Mouse (Mus musculus) hindbrain, embryonic 15.5 days (tissue): ENCODE measurements around the gene Arhgap42. TPM values are rescaled to one million over a fixed set of nuclear protein-coding genes. Genes with fewer than 3 reads are reported as not detected.

Experiments
- ATAC-seq: fragments of 200-750 bp; cut with Nextera tagmentation; 2 replicates; pipeline ENCODE4 v1.8.0; 2017; ENCODE audit warnings: low read depth, moderate number of reproducible peaks, moderate TSS enrichment; ENCODE audit not compliant: low FRiP score
- H3K27ac ChIP-seq: fragments of 300-500 bp; sonication (generic); replicated peaks from 2 replicates; pipeline ENCODE4 v1.5.1; 2015; ENCODE audit warnings: mild to moderate bottlenecking, inconsistent platforms
- H3K27me3 ChIP-seq: fragments of 300-500 bp; sonication (generic); 2 replicates; pipeline ENCODE4 v1.6.1; 2015; ENCODE audit warnings: control low read depth, inconsistent platforms
- H3K36me3 ChIP-seq: fragments of 300-500 bp; sonication (generic); 2 replicates; pipeline ENCODE4 v1.6.1; 2015; ENCODE audit warnings: control low read depth, inconsistent platforms
- H3K4me1 ChIP-seq: fragments of 300-500 bp; sonication (generic); replicated peaks from 2 replicates; pipeline ENCODE4 v1.6.1; 2015; ENCODE audit warnings: control low read depth, inconsistent platforms
- H3K4me2 ChIP-seq: fragments of 300-500 bp; sonication (generic); 2 replicates; pipeline ENCODE4 v1.6.1; 2015; ENCODE audit warnings: moderate library complexity, mild to moderate bottlenecking, inconsistent platforms
- H3K4me3 ChIP-seq: fragments of 300-500 bp; sonication (generic); 2 replicates; pipeline ENCODE4 v1.5.1; 2015; ENCODE audit warnings: mild to moderate bottlenecking, inconsistent platforms
- H3K9ac ChIP-seq: fragments of 300-500 bp; sonication (generic); 2 replicates; pipeline ENCODE4 v1.6.1; 2015; ENCODE audit warnings: inconsistent platforms
- H3K9me3 ChIP-seq: fragments of 300-500 bp; sonication (generic); 2 replicates; pipeline ENCODE4 v1.6.1; 2016; ENCODE audit warnings: control low read depth, inconsistent platforms
- WGBS: fragments of 180-500 bp; shearing (Covaris S2); methylation state at CpG from one replicate; pipeline ENCODE4 v1.1.7; 2015; 5-methylcytosine and 5-hydroxymethylcytosine counted together
- polyA plus RNA-seq: library from polyadenylated mRNA; unstranded; fragments of >200 nt; fragmentation: Nextera tagmentation; extraction: Ambion mirVana; gene quantifications from 2 replicates; pipeline ENCODE4 v1.2.1, GENCODE M21; 2015

Arhgap42 gene
- polyA plus RNA-seq, 1 experiment from 2014 or later: 18.1 TPM

DNA sequence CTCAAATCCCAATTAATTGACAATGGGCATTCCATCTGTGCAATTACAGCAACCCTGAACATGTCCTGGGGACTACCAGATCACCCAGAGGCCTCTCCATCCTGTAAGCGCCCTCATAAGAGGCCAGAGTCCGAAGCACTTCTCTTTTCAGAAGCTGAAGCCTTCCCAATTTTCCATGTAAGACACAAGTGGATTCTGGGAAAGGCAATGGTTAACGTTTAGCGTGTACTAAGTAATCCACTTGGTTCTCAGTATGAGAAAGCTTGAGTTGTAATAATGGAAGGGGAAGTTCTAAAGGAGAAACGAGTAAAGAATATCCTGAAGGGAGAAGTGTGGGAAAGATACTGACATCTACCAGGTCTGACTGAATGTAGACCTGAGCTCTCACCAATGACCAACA lies 1.4 kb downstream of the Arhgap42 start:
- Histone ChIP-seq H3K27me3 (no peaks in the 10 kb centered on the region), H3K4me2 (peak overlapping the region; percentile 86), H3K4me3 (peak overlapping the region; percentile 67), H3K27ac (no peak overlapping the region), H3K9me3 (no peaks in the 10 kb centered on the region), H3K9ac (no peak overlapping the region), H3K36me3 (no peaks in the 10 kb centered on the region), H3K4me1 (peaks cover 17% of the 10 kb centered on the region)
- 57% methylated on average over 5 of the region's 5 CpGs for WGBS
- ATAC-seq: no peak

DNA sequence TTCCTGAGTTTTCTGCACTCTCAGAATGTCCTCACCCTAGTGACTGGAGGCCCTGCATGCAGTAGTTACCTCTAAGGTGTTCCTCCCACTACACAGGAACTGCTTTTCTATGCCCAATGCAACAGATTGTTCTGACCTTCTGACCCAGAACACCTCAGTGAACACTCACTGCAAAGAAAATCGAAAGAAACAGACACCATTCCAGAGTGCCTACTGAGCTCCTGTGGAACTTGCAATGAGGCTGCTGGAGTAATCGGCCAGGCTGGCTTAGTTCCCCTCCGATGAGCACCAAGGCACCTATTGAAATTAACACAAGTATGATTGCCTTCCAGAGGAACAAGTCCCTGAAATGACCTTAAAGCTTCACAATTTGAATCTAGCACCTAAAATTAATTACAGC lies 9.2 kb downstream of the Arhgap42 start:
- H3K4me1 ChIP-seq: no peaks in the 10 kb centered on the region
- no peak overlapping the region for H3K4me3 ChIP-seq
- H3K36me3 ChIP-seq: no peaks in the 10 kb centered on the region
- 64% methylated on average over 3 of the region's 3 CpGs for WGBS
- H3K4me2 ChIP-seq: no peak overlapping the region
- H3K27ac ChIP-seq: no peak overlapping the region
- H3K27me3 ChIP-seq: no peaks in the 10 kb centered on the region
- no peak for ATAC-seq
- no peaks in the 10 kb centered on the region for H3K9me3 ChIP-seq
- no peak overlapping the region for H3K9ac ChIP-seq

DNA sequence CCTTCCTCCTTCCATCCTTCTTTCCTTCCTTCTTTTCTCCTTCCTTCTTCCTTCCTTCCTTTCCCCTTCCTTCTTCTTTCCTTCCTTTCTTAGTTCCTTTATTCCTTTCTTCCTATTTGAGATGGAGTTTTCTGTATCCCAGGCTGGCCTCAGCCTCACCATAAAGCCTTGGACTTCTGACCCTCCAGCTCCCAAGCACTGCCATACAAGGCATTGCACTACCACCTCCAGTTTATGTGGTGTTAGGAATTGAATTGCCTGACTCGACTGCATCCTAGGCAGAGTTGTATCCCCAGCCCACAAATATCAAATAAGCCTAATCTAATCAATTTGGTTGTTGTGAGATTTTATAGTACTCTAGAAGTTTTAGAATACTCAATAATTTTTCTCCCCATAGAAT lies 14.1 kb downstream of the Arhgap42 start:
- Histone ChIP-seq H3K4me3 (no peak overlapping the region), H3K9ac (no peak overlapping the region), H3K4me1 (no peaks in the 10 kb centered on the region), H3K27me3 (no peaks in the 10 kb centered on the region), H3K27ac (no peak overlapping the region), H3K4me2 (no peak overlapping the region), H3K9me3 (no peaks in the 10 kb centered on the region), H3K36me3 (no peaks in the 10 kb centered on the region)
- WGBS: 90% methylated on average over 1 of the region's 1 CpGs
- no peak for ATAC-seq

DNA sequence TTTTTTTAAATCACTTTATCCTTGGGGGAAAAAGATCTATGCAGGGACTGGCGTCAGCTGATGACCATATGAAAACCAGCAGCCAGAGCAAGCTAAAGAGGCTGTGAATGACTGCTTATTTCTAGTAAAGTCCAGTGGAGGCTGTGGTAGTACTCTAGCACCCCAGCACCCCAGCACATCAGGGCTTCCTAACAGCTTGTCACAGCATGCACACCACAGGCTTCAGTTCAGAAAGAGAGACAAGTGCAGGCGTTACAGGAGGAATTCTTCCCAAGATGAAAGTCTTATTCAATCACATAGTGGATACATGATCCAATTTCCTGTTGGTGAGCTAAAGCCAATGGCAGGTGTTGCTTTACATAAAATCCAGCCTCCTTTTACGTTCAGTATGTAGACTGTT lies 15.5 kb downstream of the Arhgap42 start:
- Histone ChIP-seq H3K27ac (no peak overlapping the region), H3K9ac (no peak overlapping the region), H3K9me3 (no peaks in the 10 kb centered on the region), H3K36me3 (no peaks in the 10 kb centered on the region), H3K4me1 (no peaks in the 10 kb centered on the region), H3K4me2 (no peak overlapping the region), H3K27me3 (no peaks in the 10 kb centered on the region), H3K4me3 (no peak overlapping the region)
- WGBS: 65% methylated on average over 3 of the region's 3 CpGs
- no peak for ATAC-seq

DNA sequence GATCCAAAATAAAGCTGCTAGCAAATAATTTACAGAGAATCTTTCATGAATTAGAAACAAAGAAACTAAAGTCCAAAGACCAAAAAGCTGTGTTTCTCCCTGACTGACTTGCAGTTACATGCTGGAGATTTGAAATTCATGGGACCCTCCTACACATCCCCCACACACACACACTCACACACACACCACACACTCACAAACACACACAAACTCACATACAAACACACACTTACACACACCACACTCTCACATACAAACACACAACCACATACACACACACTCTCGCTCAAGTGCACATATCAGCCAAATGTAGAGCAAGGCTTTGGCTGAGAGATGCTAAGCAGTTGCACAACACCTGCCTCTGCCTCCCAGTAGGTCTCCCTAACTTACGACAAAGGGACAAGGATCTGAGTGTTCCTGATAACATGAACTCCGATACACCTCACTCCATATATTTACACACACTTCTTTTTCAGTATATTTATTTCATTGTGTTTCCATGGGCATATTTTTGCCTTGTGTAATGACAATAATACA lies 16.9 kb downstream of the Arhgap42 start:
- no peak overlapping the region for H3K27ac ChIP-seq
- H3K27me3 ChIP-seq: no peaks in the 10 kb centered on the region
- 87% methylated on average over 3 of the region's 3 CpGs for WGBS
- ATAC-seq: no peak
- no peak overlapping the region for H3K9ac ChIP-seq
- no peak overlapping the region for H3K4me3 ChIP-seq
- H3K36me3 ChIP-seq: no peaks in the 10 kb centered on the region
- no peak overlapping the region for H3K4me2 ChIP-seq
- no peaks in the 10 kb centered on the region for H3K4me1 ChIP-seq
- no peaks in the 10 kb centered on the region for H3K9me3 ChIP-seq

DNA sequence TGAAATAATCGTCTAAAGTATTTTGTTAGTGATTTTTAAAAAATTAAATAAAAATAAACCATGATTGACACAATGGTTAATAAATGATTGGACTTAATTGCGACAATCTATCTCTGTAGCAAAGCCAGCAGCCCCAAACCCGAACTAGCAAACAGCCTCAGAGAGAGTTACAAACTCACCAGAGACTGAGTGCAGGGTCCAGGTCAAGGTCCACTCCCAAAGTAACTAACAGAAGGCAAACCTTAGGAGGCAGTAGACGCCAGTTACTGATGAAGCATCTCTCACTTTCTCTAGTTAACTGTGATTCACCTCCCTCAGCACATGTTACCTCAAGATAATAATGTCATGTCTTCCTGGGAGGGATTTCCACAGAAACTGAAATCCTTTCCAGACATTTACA lies 17.7 kb downstream of the Arhgap42 start:
- H3K27me3 ChIP-seq: no peaks in the 10 kb centered on the region
- no peak overlapping the region for H3K27ac ChIP-seq
- ATAC-seq: no peak
- no peak overlapping the region for H3K9ac ChIP-seq
- H3K4me1 ChIP-seq: no peaks in the 10 kb centered on the region
- 85% methylated on average over 4 of the region's 4 CpGs for WGBS
- no peak overlapping the region for H3K4me3 ChIP-seq
- H3K4me2 ChIP-seq: no peak overlapping the region
- no peaks in the 10 kb centered on the region for H3K9me3 ChIP-seq
- H3K36me3 ChIP-seq: no peaks in the 10 kb centered on the region

DNA sequence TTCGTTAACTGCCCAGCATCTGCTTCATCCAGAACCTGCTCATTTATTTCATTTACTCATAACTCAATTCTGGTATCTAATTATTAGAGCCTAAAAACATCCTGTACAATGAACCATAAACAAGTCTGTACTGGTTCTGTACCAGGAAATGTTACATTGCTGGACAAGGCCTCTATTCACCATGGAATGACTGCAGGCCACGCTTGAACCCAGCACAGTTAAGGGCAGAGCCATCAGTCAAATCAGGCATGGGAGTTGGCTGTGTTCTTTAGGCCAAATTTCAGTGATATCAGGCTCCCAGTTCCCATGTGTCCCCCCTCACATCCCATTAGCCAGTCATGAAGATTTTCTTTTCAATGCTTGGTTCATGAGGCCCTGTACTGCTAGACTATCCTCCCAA lies 20.6 kb downstream of the Arhgap42 start:
- Histone ChIP-seq H3K27ac (no peak overlapping the region), H3K27me3 (no peaks in the 10 kb centered on the region), H3K9me3 (no peaks in the 10 kb centered on the region), H3K4me2 (no peak overlapping the region), H3K36me3 (no peaks in the 10 kb centered on the region), H3K4me1 (no peaks in the 10 kb centered on the region), H3K4me3 (no peak overlapping the region), H3K9ac (no peak overlapping the region)
- WGBS: 79% methylated on average over 2 of the region's 2 CpGs
- no peak for ATAC-seq

DNA sequence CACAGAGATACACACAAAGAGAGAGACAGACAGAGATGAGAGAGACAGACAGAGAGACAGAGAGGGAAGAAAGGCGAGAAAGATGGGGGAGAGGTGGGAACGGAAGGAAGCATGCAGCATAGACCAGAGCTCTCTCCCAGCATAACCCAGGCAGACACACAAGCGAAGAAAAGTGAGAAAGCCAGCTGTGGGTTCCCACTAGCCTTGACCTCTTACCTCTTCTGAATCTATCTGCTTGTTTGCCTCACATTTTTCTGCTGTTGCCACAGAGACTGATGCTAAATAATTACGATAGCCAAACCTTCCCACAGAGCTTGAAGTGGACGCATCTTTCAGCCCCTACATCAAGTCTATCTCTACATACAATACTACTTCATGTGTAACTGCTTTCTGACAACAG lies 24.1 kb downstream of the Arhgap42 start:
- H3K4me1 ChIP-seq: no peaks in the 10 kb centered on the region
- no peak overlapping the region for H3K9ac ChIP-seq
- H3K9me3 ChIP-seq: no peaks in the 10 kb centered on the region
- H3K27ac ChIP-seq: no peak overlapping the region
- H3K4me2 ChIP-seq: no peak overlapping the region
- H3K36me3 ChIP-seq: no peaks in the 10 kb centered on the region
- no peaks in the 10 kb centered on the region for H3K27me3 ChIP-seq
- 54% methylated on average over 5 of the region's 5 CpGs for WGBS
- no peak overlapping the region for H3K4me3 ChIP-seq
- ATAC-seq: no peak

DNA sequence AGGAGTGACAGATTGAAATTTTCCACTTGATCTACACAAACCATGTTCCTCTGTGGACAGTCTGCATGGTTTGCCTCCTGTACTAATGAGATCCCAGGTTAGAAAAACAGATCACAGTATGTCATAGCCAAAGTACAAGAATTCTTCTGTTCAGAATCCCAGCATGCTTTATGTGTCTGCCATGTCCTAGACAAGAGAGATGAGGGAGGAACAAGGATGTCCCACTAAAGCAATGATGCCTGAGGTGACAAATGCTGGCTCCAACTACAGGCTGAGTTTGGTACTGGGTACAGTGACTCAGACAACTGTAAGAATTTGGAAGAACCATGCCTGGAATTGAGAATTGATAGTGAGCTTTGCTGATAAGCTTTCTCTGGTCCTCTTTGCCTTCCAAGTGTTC lies 24.6 kb downstream of the Arhgap42 start:
- H3K27me3 ChIP-seq: no peaks in the 10 kb centered on the region
- no peaks in the 10 kb centered on the region for H3K36me3 ChIP-seq
- H3K4me1 ChIP-seq: no peaks in the 10 kb centered on the region
- ATAC-seq: no peak
- H3K4me2 ChIP-seq: no peak overlapping the region
- H3K9me3 ChIP-seq: no peaks in the 10 kb centered on the region
- H3K9ac ChIP-seq: no peak overlapping the region
- no peak overlapping the region for H3K4me3 ChIP-seq
- no peak overlapping the region for H3K27ac ChIP-seq

DNA sequence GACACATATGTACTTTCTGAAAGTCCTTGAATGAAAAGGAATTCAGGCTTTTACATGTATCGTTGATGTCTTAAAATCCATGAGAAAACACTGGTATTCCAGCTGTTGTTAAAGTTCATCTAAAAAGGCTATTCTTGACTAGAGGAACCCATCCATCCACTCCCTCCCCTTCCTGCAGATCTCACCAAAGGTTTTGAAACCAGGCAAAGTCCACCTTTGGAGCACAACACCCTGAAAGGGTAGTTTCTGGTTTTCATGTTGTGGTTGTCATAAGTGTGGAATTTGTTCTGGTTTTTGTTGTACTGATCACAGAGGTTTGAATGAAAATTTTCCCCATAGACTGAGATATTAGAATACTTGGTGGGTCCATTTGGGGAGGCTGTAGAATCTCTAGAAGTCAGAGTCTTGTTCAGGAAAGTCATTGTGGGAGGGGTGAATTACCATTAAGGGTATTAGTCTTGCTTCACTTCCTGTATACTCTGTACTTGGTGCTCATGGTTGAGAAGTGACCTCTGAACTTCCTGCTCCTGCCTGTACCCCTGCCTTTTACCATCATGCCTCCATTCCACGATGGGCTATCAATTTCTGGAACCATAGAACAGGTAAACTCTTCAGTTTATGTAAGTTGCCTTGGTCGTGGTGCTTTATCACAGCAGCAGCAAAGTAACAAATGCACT lies 27.4 kb downstream of the Arhgap42 start:
- no peak for ATAC-seq
- 86% methylated on average over 3 of the region's 3 CpGs for WGBS
- Histone ChIP-seq H3K4me1 (no peaks in the 10 kb centered on the region), H3K36me3 (no peaks in the 10 kb centered on the region), H3K9me3 (no peaks in the 10 kb centered on the region), H3K9ac (no peak overlapping the region), H3K27me3 (no peaks in the 10 kb centered on the region), H3K4me2 (no peak overlapping the region), H3K27ac (no peak overlapping the region), H3K4me3 (no peak overlapping the region)

DNA sequence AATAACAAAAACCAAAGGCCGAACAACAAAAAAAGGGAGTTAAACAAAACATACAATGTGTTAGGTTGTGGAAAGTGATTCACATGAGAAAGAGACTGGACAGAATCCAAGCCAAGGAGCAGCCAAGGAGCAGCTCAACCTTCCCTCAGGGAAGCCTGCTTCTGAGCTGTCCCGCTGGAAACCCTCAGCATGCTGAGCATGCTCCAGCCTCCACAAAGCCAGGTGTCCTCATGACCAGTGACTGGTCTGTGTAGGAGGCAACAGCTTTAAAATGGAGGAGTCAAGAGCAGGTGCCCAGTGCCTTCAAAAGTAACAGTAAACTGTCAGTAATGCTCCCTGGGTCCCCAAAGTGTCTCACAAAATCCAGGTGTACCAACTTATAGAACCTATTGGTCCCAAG lies 28.4 kb downstream of the Arhgap42 start:
- Histone ChIP-seq H3K36me3 (no peaks in the 10 kb centered on the region), H3K27ac (no peak overlapping the region), H3K4me3 (no peak overlapping the region), H3K27me3 (no peaks in the 10 kb centered on the region), H3K4me1 (no peaks in the 10 kb centered on the region), H3K9me3 (no peaks in the 10 kb centered on the region), H3K9ac (no peak overlapping the region), H3K4me2 (no peak overlapping the region)
- no peak for ATAC-seq
- 90% methylated on average over 2 of the region's 2 CpGs for WGBS

DNA sequence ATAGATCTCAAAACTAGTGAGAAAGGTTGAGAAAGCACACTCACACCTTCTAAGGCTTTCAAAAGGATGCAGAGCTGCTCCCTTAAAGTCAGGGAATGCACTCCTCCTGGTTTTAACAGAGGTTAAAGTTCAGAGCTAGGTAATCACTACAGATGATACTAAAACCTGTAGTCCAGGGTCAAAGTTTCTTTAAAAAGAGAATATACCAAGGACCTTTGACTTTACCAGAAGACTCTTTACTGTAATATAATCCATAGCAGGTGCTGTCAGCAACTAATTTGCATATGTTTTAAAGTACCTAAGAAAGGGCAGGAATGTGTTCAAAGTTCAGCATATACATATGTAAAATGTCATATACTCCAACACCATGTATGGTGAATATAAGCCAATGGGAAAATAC lies 30.7 kb downstream of the Arhgap42 start:
- no peaks in the 10 kb centered on the region for H3K4me1 ChIP-seq
- no peaks in the 10 kb centered on the region for H3K9me3 ChIP-seq
- H3K27me3 ChIP-seq: no peaks in the 10 kb centered on the region
- no peak overlapping the region for H3K4me3 ChIP-seq
- no peaks in the 10 kb centered on the region for H3K36me3 ChIP-seq
- no peak overlapping the region for H3K27ac ChIP-seq
- no peak overlapping the region for H3K9ac ChIP-seq
- ATAC-seq: no peak
- no peak overlapping the region for H3K4me2 ChIP-seq

DNA sequence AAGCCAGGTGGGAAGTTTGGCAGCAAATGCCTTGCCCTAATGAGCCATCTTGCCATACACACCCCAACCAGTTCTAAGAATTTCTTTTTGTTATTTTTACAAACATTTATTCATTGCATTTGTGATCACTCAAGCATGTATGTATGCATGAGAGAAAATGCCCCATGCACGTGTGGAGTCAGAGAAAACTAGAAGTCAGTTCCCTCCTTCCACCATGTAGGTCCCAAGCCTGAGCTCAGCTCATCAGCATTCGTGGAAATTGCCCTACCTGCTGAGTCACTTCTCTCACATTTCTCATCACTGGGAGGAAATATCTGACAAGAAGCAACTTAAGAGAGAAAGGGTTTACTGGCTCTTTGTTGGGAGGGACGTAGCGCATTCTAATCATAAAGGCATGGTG lies 31.6 kb downstream of the Arhgap42 start:
- H3K27me3 ChIP-seq: no peaks in the 10 kb centered on the region
- H3K4me1 ChIP-seq: no peaks in the 10 kb centered on the region
- no peak overlapping the region for H3K4me3 ChIP-seq
- no peaks in the 10 kb centered on the region for H3K9me3 ChIP-seq
- ATAC-seq: no peak
- no peaks in the 10 kb centered on the region for H3K36me3 ChIP-seq
- no peak overlapping the region for H3K9ac ChIP-seq
- H3K27ac ChIP-seq: no peak overlapping the region
- 74% methylated on average over 4 of the region's 4 CpGs for WGBS
- no peak overlapping the region for H3K4me2 ChIP-seq
